Mouse (Mus musculus) heart, adult 2 months (tissue): ENCODE measurements around the gene Cdk2ap2.

Experiments
- CTCF ChIP-seq: fragments of 200-600 bp; IDR thresholded peaks from 2 replicates; pipeline ENCODE4 v1.8.1; 2022; ENCODE audit warnings: antibody characterized with exemption, mild to moderate bottlenecking, moderate library complexity
- POLR2A ChIP-seq: fragments of 200-500 bp; IDR thresholded peaks from 2 replicates; pipeline ENCODE4 v1.6.1; 2011; ENCODE audit warnings: mild to moderate bottlenecking, low read depth, low read length, control low read depth; ENCODE audit not compliant: insufficient read depth

GRCm38 (mm10) chr19:4089128-4089527, 7.9 kb upstream of the Cdk2ap2 start:
- TF ChIP-seq CTCF (no peak), POLR2A (no peak)
